Mouse (Mus musculus): ENCODE results near the gene Insl3. TPM values are rescaled to one million over a fixed set of nuclear protein-coding genes. Genes with fewer than 3 reads are reported as not detected.

The Insl3 gene
- total and polyA plus RNA-seq, 3 experiments: 0.54 to 4.4 TPM; not detected in 1

GRCm38 (mm10) chr8:71724389-71724788 is 35.4 kb downstream of the Insl3 start:
- no peaks in the 10 kb centered on the region for H3K9me3 ChIP-seq (replicated peaks; ENCODE audit: insufficient read depth, low read length)
- DNase-seq (ENCODE audit: low read depth, low spot score): no peak
- no peaks in the 10 kb centered on the region for H3K79me2 ChIP-seq (ENCODE audit: control insufficient read depth, insufficient read depth, low read length, poor library complexity)
- peaks cover 0 to 5% of the 10 kb centered on the region in 2 experiments; a peak in 1 of 4 replicates for H3K36me3 ChIP-seq (ENCODE audit: control insufficient read depth in 1 of 2, insufficient read depth in 2 of 2, low read length in 2 of 2)
- H3K4me3 ChIP-seq (ENCODE audit: control insufficient read depth in 1 of 2, insufficient read depth in 1 of 2, low read depth in 2 of 2, low read length in 2 of 2): no peak overlapping the region
- H3K4me1 ChIP-seq (ENCODE audit: control insufficient read depth in 1 of 2, insufficient read depth in 2 of 2, low read length in 2 of 2): peaks cover 4 to 11% of the 10 kb centered on the region in 2 experiments
- TF ChIP-seq ZC3H11A (IDR thresholded peaks at IDR 0.05; ENCODE audit: low read depth, low read length): no peak
- no peak overlapping the region for H3K27ac ChIP-seq (ENCODE audit: control insufficient read depth, low read depth, low read length)
- H3K27me3 ChIP-seq (ENCODE audit: control insufficient read depth in 1 of 2, insufficient read depth in 2 of 2, low read length in 2 of 2): no peaks in the 10 kb centered on the region
- H3K9ac ChIP-seq (ENCODE audit: control insufficient read depth, low read depth, low read length, poor library complexity, severe bottlenecking): no peak overlapping the region

GRCm38 (mm10) chr8:71725122-71725924 is 36.3 kb downstream of the Insl3 start, which contains the start of gene Fcho1:
Fcho1 (minus strand) TSS chr8:71725716.
- Histone ChIP-seq H3K27me3 (ENCODE audit: control insufficient read depth in 1 of 2, insufficient read depth in 2 of 2, low read length in 2 of 2) (no peaks in the 10 kb centered on the region), H3K27ac (ENCODE audit: control insufficient read depth, low read depth, low read length) (no peak within 1 kb of the TSS), H3K4me3 (ENCODE audit: control insufficient read depth in 1 of 2, insufficient read depth in 1 of 2, low read depth in 2 of 2, low read length in 2 of 2) (peak within 1 kb of the TSS; percentile 62 to 69), H3K79me2 (ENCODE audit: control insufficient read depth, insufficient read depth, low read length, poor library complexity) (no peaks in the 10 kb centered on the region), H3K36me3 (ENCODE audit: control insufficient read depth in 1 of 2, insufficient read depth in 2 of 2, low read length in 2 of 2) (no peaks in the 10 kb centered on the region), H3K9ac (ENCODE audit: control insufficient read depth, low read depth, low read length, poor library complexity, severe bottlenecking) (peak within 1 kb of the TSS; percentile 65), H3K9me3 (replicated peaks; ENCODE audit: insufficient read depth, low read length) (no peaks in the 10 kb centered on the region), H3K4me1 (ENCODE audit: control insufficient read depth in 1 of 2, insufficient read depth in 2 of 2, low read length in 2 of 2) (peaks cover 0 to 3% of the 10 kb centered on the region in 2 experiments; a peak in 2 of 4 replicates)
- peak; percentile 50; the same call in 1 of the 2 replicates for TF ChIP-seq HCFC1 (IDR thresholded peaks at IDR 0.05; ENCODE audit: low read depth, low read length)
- TF ChIP-seq GATA1 (IDR thresholded peaks at IDR 0.05; ENCODE audit: low read depth, low read length): no peak
- TF ChIP-seq SIN3A (IDR thresholded peaks at IDR 0.05; ENCODE audit: low read length): peak; percentile 26
- TF ChIP-seq NRF1 (IDR thresholded peaks at IDR 0.05; ENCODE audit: insufficient read depth, low read depth, low read length, poor library complexity, severe bottlenecking): peak; percentile 31; the same call in 1 of the 2 replicates
- DNase-seq (ENCODE audit: low read depth, low spot score): peak; percentile 91

GRCm38 (mm10) chr8:71728240-71728785 is 39.3 kb downstream of the Insl3 start:
- no peak overlapping the region for H3K9ac ChIP-seq (ENCODE audit: control insufficient read depth, low read depth, low read length, poor library complexity, severe bottlenecking)
- no peaks in the 10 kb centered on the region for H3K27me3 ChIP-seq (ENCODE audit: control insufficient read depth in 1 of 2, insufficient read depth in 2 of 2, low read length in 2 of 2)

More at GRCm38 (mm10) chr8:71728240-71728785, 39.3 kb downstream of the Insl3 start:
- H3K4me1 ChIP-seq (ENCODE audit: control insufficient read depth in 1 of 2, insufficient read depth in 2 of 2, low read length in 2 of 2): peaks cover 0 to 3% of the 10 kb centered on the region in 2 experiments; a peak in 2 of 4 replicates
- H3K79me2 ChIP-seq (ENCODE audit: control insufficient read depth, insufficient read depth, low read length, poor library complexity): no peaks in the 10 kb centered on the region
- H3K9me3 ChIP-seq (replicated peaks; ENCODE audit: insufficient read depth, low read length): no peaks in the 10 kb centered on the region
- TF ChIP-seq POLR2AphosphoS5 (IDR thresholded peaks at IDR 0.05; ENCODE audit: borderline replicate concordance, low read depth, low read length): no peak
- no peak for TF ChIP-seq GATA1 (IDR thresholded peaks at IDR 0.05; ENCODE audit: low read depth, low read length)
- no peak for TF ChIP-seq ZKSCAN1 (IDR thresholded peaks at IDR 0.05; ENCODE audit: low read depth, low read length)
- TF ChIP-seq GABPA (IDR thresholded peaks at IDR 0.05; ENCODE audit: low read depth, low read length): no peak
- TF ChIP-seq MAFK (IDR thresholded peaks at IDR 0.05; ENCODE audit: borderline replicate concordance, low read depth, low read length): no peak
- no peak for TF ChIP-seq NELFE (IDR thresholded peaks at IDR 0.05; ENCODE audit: low read depth, low read length)
- TF ChIP-seq SIN3A (IDR thresholded peaks at IDR 0.05; ENCODE audit: low read length): no peak
- TF ChIP-seq CTCF (IDR thresholded peaks at IDR 0.05 in 2 of 3, conservative IDR thresholded peaks at IDR 0.05 in 1 of 3; ENCODE audit: control insufficient read depth in 1 of 3, insufficient read depth in 1 of 3, low read depth in 2 of 3, low read length in 3 of 3, poor library complexity in 1 of 3, severe bottlenecking in 1 of 3): no peak
- H3K27ac ChIP-seq (ENCODE audit: control insufficient read depth, low read depth, low read length): no peak overlapping the region
- H3K36me3 ChIP-seq (ENCODE audit: control insufficient read depth in 1 of 2, insufficient read depth in 2 of 2, low read length in 2 of 2): no peaks in the 10 kb centered on the region
- H3K4me3 ChIP-seq (ENCODE audit: control insufficient read depth in 1 of 2, insufficient read depth in 1 of 2, low read depth in 2 of 2, low read length in 2 of 2): peak overlapping the region in 1 of 2 experiments; percentile 32; a peak in 2 of 4 replicates
- DNase-seq (ENCODE audit: low read depth, low spot score): peak; percentile 48
